8 mouse cellular contexts compared by ENCODE assay signal in genomic region chr1:51671287-51671686, GRCm38 (mm10).
DNase-seq lines count a peak whose midpoint lies in the region; ATAC-seq lines count a peak whose summit lies in the region.
"Had no signal": no experiment of that assay in that cellular context is flagged by ENCODE, and none has a peak within 500 bp of the region (broad histone marks: within the 10 kb centered on the region; RNA-seq: fewer than 3 reads in every experiment).

No protein-coding gene starts in this region.

- peak; percentile 94 for ATAC-seq in granulocyte monocyte progenitor cell, adult 5-6 weeks (replicated peaks; ENCODE audit: poor library complexity, severe bottlenecking)
- ATAC-seq in limb, embryonic 12.5 days (ENCODE audit: insufficient number of reproducible peaks, insufficient read depth, low FRiP score, low TSS enrichment, low read depth) = no peak

- peak; percentile 82 for DNase-seq in left cerebral cortex, postnatal 4 days
- DNase-seq in left cerebral cortex, adult 11 months (ENCODE audit: low spot score) = no peak
- DNase-seq in cerebellum, adult 8-10 months = peak; percentile 72
- DNase-seq in thymus, postnatal 0 days (ENCODE audit: low spot score) = no peak
- DNase-seq in spleen, postnatal 10 days (ENCODE audit: low spot score in 2 of 2) = no peak

- H3K27me3 ChIP-seq in limb, embryonic 12.5 days = no peaks in the 10 kb centered on the region

- H3K36me3 ChIP-seq in limb, embryonic 12.5 days = no peaks in the 10 kb centered on the region

- H3K9me3 ChIP-seq in limb, embryonic 12.5 days = no peaks in the 10 kb centered on the region

- intact Hi-C loops in left cerebral cortex, postnatal 4 days (cut with DNase I) = loop anchor here (10.0 kb wide), 2 partner anchors 274 to 414 kb away; no protein-coding TSS in a partner anchor

- WGBS in limb, embryonic 12.5 days = 15% methylated on average over 3 of the region's 3 CpGs

- H3K27ac ChIP-seq in limb, embryonic 12.5 days = 0 out of 2 replicates have a peak overlapping the region, but pooled peaks have one; percentile 31
- H3K27ac ChIP-seq: macrophage had no signal

- H3K9ac ChIP-seq in limb, embryonic 12.5 days (replicated peaks) = no peak overlapping the region

- no peak overlapping the region for H3K4me3 ChIP-seq in limb, embryonic 12.5 days (replicated peaks)

- no peak overlapping the region for H3K4me2 ChIP-seq in limb, embryonic 12.5 days

- H3K4me1 ChIP-seq in limb, embryonic 12.5 days (replicated peaks) = peaks cover 9% of the 10 kb centered on the region

Comparison
In these comparisons a context has a peak if more than half of its experiments do, and no peak if none do; other contexts are left out.
1. DNase-seq: peak in left cerebral cortex, postnatal 4 days (single experiment) and cerebellum, adult 8-10 months (single experiment); none in left cerebral cortex, adult 11 months (single experiment), thymus, postnatal 0 days (single experiment) and spleen, postnatal 10 days (0 of 2).